Mouse (Mus musculus): ENCODE data around the gene Cacul1. TPM values are rescaled to one million over a fixed set of nuclear protein-coding genes. Genes with fewer than 3 reads are reported as not detected.

Cacul1 gene
- total RNA-seq, 1 experiment from 2014 or later: 42.8 TPM

DNA sequence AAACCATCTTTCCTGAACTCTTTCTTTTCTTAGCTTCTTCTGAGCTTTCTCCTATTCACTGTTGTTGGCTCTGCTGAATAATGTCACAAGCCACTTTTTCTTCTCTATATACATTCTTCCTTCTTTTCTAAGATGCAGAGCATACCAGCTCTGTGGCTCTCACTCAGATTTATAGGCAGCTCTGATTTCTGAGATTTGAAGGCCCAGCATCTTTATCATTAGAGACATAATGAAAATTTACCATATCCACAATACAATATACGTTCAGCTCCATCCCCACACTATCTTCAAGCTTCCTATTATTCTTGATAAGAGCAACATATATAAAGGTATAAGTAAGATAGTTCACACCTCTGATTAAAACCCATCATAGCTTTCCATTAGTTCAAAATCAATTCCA is 50.7 kb downstream of the Cacul1 start:
- no peak for DNase-seq

DNA sequence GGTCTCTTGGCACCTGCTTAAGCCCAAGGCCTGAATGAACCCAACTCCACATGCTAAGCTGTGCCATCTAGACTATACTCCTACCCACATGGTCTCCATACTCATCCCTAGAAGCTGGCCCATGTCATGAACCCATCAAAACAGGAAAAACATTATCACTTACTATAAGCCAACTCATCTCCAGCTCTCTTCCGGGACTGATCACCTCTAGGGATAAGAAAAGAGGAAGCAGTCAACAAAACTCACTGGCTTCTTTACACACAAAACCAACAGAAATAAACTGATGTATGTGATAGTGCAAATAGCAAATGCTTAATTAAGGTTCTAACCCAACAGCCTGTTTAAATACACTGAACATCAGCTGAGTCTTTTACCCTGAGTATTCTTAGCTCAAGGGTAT is 51.5 kb downstream of the Cacul1 start:
- no peak for DNase-seq

DNA sequence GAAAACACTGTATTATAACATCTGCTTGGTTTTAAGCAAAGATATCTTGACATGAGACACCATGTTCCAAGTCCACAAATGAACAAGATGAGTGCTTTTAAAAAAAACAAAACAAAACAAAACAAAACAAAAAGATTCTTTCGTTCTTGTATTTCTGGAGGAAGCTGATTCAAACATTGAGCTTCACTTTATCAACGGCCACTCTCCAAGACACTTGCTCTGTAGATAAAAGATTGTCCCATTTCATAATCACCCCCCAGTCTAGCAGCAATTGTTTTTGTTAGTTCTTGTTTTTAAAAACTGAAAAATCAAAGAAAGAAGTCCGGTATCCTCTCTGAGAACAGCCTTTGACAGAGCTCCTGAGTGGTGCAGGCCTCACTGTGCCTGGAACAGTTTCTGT is 52.2 kb downstream of the Cacul1 start:
- DNase-seq: no peak

DNA sequence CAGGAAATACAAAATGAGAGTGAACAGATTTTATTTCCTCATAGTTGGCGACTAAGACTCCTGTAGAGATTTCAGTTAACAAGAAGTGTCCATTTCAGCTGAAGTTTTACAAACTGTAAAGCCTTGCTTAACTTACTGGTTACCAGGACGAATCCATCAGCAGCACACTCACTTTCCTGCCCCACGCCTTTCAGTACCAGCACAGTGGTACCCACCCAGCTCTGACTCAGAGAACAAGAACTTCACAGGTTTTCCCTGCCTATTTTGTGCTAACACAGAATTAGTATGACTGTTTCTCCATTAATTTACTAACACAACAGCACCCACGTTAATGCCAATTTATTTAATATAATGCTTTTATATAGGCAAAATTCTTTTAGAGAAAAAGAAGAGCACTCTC is 53.9 kb downstream of the Cacul1 start:
- DNase-seq: no peak

DNA sequence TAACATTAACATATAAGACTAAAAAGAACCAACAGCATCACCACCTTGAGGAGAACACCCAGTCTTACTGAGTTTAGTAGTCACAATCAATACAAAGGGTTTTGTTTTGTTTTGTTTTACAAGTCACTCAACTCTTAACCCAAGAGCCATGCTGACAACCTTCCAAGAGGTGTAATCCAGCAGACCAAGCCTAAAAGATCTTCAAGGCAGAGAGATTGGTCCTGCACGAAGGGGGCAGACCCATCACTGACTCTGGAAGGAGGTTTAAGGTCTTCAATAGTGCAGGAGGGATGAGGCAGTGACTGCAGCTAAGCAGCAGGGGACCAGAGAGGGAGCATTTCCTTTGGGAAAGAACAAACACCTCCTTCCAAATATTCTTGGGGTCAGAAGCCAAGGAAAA is 55.7 kb downstream of the Cacul1 start:
- DNase-seq: no peak

DNA sequence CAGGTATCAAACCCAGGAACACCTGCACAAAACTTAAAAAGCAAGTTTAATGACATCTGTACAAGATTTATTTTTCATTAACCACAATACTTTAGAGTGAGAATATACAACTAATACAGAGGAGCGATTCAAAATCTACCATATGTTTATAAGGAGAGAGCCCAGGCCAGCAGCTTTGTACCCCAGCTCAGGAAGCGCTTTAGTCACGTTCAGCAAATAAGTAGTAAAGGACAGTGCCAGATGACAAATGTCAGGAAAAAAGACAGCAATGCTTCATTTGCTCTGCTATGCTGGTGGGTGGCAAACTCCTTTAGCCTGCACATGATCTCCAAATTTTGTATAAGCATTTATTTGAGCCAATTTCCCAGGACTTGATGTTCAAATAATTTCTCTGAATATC is 56.1 kb downstream of the Cacul1 start:
- no peak for DNase-seq

DNA sequence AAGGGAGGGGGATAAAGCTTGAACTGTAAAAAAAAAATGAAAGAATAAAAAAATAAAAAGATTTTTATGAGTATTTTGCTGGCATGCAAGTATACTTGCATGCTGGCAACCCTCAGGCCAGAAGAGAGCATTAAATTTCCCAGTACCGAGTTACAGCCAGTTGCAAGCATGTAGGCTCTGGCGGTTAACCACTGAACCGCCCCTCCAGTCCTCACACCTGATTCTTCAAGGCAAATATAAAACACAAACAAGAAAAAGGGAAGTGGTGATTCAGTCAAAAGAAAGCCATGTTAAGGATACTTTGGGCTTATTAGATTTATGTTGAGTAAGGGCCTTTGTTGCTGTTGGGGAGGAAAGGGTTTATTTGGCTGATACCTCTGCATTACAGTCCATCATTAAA is 60.7 kb downstream of the Cacul1 start:
- DNase-seq: no peak

DNA sequence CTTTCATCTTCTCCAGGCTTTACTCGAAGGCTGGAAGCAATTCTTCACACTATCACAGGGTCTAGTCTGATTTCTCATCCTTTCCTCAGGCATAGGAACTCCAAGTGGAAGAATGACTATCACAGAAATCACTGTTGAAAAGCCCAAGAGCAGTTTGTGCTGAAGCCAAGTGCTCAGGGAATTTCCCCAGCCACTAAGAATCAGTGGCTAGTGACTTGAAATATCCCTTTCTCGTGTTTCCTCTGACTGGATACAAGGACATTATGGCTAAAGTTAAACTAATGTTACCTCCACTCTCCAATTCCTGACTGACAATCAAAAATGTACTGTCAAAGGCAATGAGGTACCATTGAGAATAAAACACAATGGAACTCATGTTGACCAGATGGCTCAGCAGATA is 65.8 kb downstream of the Cacul1 start:
- no peak for DNase-seq

DNA sequence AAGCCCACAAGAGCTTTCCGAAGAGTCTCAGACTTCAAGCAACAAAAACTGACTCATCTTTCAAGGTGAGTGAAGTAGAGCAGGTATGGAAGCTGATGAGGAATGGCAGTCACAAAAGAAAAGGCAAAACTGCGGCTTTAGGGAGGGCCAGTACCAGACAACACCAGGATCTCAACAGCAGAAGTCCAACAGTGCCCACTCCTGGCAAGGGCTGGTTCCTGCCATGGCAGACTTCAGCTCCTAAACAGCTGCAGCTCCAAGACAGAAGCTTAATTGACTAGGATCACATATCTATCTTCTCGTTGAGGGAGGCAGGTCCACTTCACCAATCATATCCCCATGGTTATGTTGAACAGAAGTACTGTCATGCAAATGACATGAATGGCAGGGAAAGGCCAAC is 67.4 kb downstream of the Cacul1 start:
- DNase-seq: peak; percentile 52

DNA sequence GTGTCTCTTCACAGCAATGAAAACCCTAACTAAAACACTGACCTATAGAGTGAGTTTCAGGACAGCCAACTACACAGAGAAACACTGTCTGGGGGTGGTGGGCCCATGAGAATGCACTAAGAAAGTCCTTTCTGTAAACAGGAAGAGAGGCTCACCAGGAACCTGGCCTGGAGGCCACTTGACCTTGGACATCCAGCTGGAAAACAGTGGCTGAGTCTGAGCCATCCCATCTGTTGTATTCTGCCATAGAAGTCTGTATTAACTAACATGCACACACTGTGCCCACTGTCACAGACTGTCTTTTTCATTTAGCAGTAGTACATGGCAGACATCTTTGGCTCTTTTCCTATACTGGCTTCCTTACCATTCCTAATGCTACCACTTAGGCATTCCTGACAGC is 80.6 kb downstream of the Cacul1 start:
- no peak for DNase-seq

DNA sequence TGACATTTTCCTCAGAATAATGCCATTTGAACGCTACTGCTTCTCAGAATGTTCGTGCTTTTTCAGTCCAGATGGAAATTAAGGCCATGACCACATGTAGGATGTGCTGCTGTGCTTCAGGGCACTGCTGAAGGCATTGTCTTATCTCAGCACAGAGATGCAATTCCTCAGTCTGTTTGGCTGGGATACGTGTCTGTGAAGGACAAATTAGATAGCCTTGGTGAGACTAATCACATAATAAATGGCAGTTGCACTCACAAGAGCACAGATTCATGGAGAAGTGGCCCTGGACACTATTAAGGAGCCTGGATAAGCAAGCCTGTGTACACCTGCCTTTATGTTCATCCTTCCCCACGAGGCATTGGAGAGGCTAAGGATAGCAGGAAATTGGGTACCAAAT is 83.7 kb downstream of the Cacul1 start:
- no peak for DNase-seq

DNA sequence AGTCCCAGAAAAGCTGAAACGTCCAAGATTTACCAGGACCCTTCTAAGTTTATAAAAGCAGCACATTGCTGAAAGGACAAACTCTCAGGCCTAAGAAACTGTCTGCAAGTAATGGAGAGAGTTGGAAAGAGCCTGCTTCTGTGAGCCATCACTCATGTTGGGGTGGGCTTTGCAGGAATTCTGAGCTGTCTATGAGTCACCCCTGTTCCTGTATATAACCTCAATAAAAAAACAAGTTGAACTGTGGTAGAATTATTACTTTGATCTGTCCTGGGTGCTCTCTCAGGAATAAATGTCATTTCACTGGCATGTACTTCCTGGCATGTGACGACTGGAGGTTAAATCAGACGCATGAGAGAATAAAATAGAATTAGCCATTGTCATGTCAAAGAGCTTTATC is 85.1 kb downstream of the Cacul1 start:
- DNase-seq: no peak

DNA sequence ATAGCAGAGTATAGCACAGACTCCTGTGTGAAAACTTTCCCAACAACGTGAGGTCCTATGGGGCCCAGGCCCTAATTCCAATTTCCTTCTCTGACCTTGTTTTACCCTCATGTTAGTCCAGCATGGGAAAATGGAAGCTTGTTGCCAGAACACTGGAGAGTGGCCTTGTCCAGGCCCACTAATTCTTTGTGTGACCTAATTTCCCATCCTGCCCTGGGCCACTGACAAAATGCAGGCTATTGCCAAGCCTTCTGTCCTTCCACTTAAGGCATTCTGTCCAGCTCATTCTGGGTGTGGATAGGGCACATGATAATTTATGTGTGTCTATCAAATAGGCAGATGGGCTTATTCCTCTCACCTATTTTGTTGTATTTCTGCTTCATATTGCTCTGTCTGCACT is 91.3 kb downstream of the Cacul1 start:
- peak; percentile 54 for DNase-seq

DNA sequence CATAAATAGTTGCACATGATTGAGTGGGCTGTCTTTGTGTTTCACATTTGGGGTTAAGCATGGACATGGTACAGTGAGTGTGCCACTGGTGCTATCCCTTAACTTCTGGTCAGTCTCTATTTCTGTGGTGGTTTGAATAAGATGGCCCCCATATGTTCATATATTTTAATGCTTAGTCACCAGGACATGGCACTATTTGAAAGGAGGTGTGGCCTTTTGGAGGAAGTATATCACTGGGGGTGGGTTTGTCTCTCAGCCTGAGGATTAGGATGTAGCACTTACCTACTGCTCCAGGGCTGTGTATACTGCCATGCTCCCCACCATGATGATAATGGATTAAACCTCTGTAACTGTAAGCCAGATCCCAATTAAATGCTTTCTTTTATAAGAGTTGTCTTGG is 95.6 kb downstream of the Cacul1 start:
- DNase-seq: no peak

DNA sequence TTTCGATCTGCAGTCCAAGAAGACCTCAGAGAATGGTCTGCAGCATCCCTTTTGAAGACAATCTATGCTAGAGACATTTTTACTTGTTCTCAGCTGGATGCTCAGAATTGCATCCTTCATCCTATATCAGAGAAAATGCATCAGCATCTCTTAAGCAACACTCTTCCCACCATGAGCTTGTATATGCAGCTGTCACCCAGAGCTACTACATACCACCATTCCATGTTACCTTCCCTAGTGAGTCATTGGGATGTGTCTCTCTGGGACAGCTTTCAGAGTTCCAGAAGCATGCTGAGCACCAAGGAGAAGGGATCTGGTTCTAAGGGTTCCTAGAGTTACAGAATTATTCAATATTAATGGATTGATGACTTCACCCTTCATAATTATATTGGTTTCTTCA is 102.0 kb downstream of the Cacul1 start:
- no peak for DNase-seq

DNA sequence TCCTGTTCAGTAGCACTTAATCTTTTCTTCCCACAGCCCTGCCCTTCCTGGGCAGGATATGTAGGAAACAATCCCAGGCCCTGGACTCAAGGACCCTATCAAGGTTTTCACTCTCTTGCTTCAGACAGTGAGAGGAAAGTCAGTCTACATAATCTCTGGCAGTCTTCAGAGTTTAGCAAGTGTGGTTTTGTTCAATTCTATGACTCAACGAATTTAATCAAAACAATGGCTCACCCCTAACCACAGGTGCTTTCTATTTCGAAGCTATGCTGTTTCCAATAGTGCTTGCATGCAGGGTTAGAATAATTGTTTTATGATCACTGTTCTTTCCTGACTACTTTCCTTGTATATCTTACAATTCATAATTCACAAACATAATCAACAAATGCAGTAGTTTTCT is 103.0 kb downstream of the Cacul1 start:
- DNase-seq: no peak

Small RNA genes within 50 kb of the gene (microRNA-seq; reads per million reads assigned to microRNA genes)
- 0 to 0.43 reads per million in 2 experiments for gene Gm25238

Other genes with a start within 250 kb of the Cacul1 start
- gene Prlhr, start 112.7 kb downstream of the Cacul1 start, total RNA-seq (2021): 1.8 and 2.3 TPM in 2 replicates
- 1.5 and 1.9 TPM in 2 replicates for gene Nanos1, start 175.0 kb upstream of the Cacul1 start, total RNA-seq (2021)
- 166 and 178 TPM in 2 replicates for gene Eif3a, start 209.6 kb upstream of the Cacul1 start, total RNA-seq (2021)
- 26.3 and 31.9 TPM in 2 replicates for gene Fam45a, start 230.6 kb upstream of the Cacul1 start, total RNA-seq (2021)

Measured in adrenal gland, postnatal 14 days (tissue).